In the genomic region with DNA sequence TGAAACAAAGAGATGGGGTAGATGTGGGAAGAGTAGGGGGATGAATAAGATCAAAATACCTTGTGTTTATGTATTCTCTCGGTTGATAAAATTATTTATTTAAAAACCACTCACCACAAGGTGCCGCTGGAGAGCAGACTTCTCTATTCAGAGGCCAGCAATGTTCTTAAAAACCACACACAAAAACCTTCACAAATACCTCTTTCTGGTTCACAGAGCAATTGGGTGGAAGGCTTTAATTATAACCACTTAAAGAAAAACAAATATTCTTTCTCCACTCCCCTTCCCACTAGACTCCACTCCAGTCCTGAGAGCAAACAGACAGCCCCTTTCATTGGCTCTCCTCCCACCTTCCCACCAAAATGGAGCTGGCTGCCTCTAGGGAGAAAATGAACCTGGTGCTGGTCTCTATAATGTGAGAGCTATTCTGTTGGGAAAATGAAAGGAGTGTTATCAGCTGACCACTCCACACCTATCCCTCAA, we compare ENCODE assay signal across 9 mouse cellular contexts.
A peak's percentile ranks its signal among the peaks of the same experiment; 100 is the strongest.
DNase-seq lines count a peak whose midpoint lies in the region; ATAC-seq lines count a peak whose summit lies in the region.
"Had no signal": no experiment of that assay in that cellular context is flagged by ENCODE, and none has a peak within 500 bp of the region (broad histone marks: within the 10 kb centered on the region; RNA-seq: fewer than 3 reads in every experiment).

No protein-coding gene starts in this region.

- no peaks in the 10 kb centered on the region for H3K9me3 ChIP-seq in hindbrain, embryonic 13.5 days
- no peaks in the 10 kb centered on the region for H3K9me3 ChIP-seq in stomach, embryonic 14.5 days (ENCODE audit: control insufficient read depth, low read depth, low read length)

- 0 out of 2 replicates have a peak, but pooled peaks cover 3% of the 10 kb centered on the region for H3K4me1 ChIP-seq in hindbrain, embryonic 13.5 days (replicated peaks)
- peaks cover 10% of the 10 kb centered on the region; the same call in 1 of the 2 replicates for H3K4me1 ChIP-seq in stomach, embryonic 14.5 days (ENCODE audit: control insufficient read depth, insufficient read depth, low read length)

- WGBS in hindbrain, embryonic 13.5 days = 3% methylated on average over 2 of the region's 2 CpGs
- 0% methylated on average over 2 of the region's 2 CpGs for WGBS in stomach, embryonic 14.5 days

- peak; percentile 61; the same call in 1 of the 2 replicates for ATAC-seq in hindbrain, embryonic 13.5 days (ENCODE audit: low FRiP score)
- ATAC-seq in stomach, embryonic 14.5 days (ENCODE audit: insufficient number of reproducible peaks, insufficient read depth, low FRiP score, low read depth) = peak; percentile 53; the same call in 1 of the 2 replicates

- H3K36me3 ChIP-seq in hindbrain, embryonic 13.5 days = no peaks in the 10 kb centered on the region
- no peaks in the 10 kb centered on the region for H3K36me3 ChIP-seq in stomach, embryonic 14.5 days (ENCODE audit: control insufficient read depth, insufficient read depth, low read length)
- H3K36me3 ChIP-seq: G1E had no signal

- peak; percentile 43 for DNase-seq in gastrocnemius, adult 18-20 months (ENCODE audit: low spot score)
- DNase-seq in gastrocnemius, postnatal 25 days = no peak
- peak; percentile 42 to 66 for DNase-seq in adrenal gland, postnatal 36 days
- peak; percentile 16 for DNase-seq in fibroblast of lung, adult 2 months (ENCODE audit: low read depth)
- DNase-seq in layer of hippocampus, postnatal 10 days (ENCODE audit: low spot score in 2 of 2) = peak; percentile 71 to 73
- peak; percentile 81 for DNase-seq in lung, postnatal 36 days

- H3K4me3 ChIP-seq in hindbrain, embryonic 13.5 days = no peak overlapping the region
- no peak overlapping the region for H3K4me3 ChIP-seq in stomach, embryonic 14.5 days (ENCODE audit: low read depth, low read length)

- no peak overlapping the region for H3K4me2 ChIP-seq in hindbrain, embryonic 13.5 days
- no peak overlapping the region for H3K4me2 ChIP-seq in stomach, embryonic 14.5 days (replicated peaks; ENCODE audit: low read depth, low read length)

- H3K9ac ChIP-seq in hindbrain, embryonic 13.5 days = no peak overlapping the region
- no peak overlapping the region for H3K9ac ChIP-seq in stomach, embryonic 14.5 days (replicated peaks; ENCODE audit: low read depth, low read length)

- H3K27ac ChIP-seq in hindbrain, embryonic 13.5 days = no peak overlapping the region
- H3K27ac ChIP-seq in stomach, embryonic 14.5 days (ENCODE audit: low read length) = peak overlapping the region; percentile 59; the same call in 1 of the 2 replicates

- H3K27me3 ChIP-seq in hindbrain, embryonic 13.5 days = no peaks in the 10 kb centered on the region
- no peaks in the 10 kb centered on the region for H3K27me3 ChIP-seq in stomach, embryonic 14.5 days (ENCODE audit: control insufficient read depth, insufficient read depth, low read length)
